Mouse (Mus musculus) olfactory bulb, adult 2 months (tissue): ENCODE measurements at regions not wholly inside any gene's neighbourhood (a gene's known extent, or its start where the extent isn't known, plus 50 kb on each side); places are given as distances from the start of the nearest gene placed in this dataset.

ENCODE experiments used
- H3K27ac ChIP-seq: fragments of 200-500 bp; 2 replicates; pipeline ENCODE4 v1.5.1; 2012; ENCODE audit warnings: low read depth, low read length; ENCODE audit not compliant: insufficient read depth
- H3K4me1 ChIP-seq: fragments of 200-500 bp; 2 replicates; pipeline ENCODE4 v1.6.1; 2012; ENCODE audit warnings: low read length; ENCODE audit not compliant: control insufficient read depth, insufficient read depth
- H3K4me3 ChIP-seq: fragments of 200-500 bp; 2 replicates; pipeline ENCODE4 v1.5.1; 2012; ENCODE audit warnings: mild to moderate bottlenecking, low read depth, low read length, moderate library complexity; ENCODE audit not compliant: insufficient read depth
- CTCF ChIP-seq: fragments of 200-500 bp; IDR thresholded peaks from 2 replicates; pipeline ENCODE4 v1.5.1; 2012; ENCODE audit warnings: low read depth, mild to moderate bottlenecking, low read length, moderate library complexity; ENCODE audit not compliant: insufficient read depth
- POLR2A ChIP-seq: fragments of 200-500 bp; IDR thresholded peaks from 2 replicates; pipeline ENCODE4 v1.6.1; 2012; ENCODE audit warnings: mild to moderate bottlenecking, low read depth, low read length, moderate library complexity; ENCODE audit not compliant: insufficient read depth
- WGBS: fragments of 180-500 bp; shearing (Covaris S2); methylation state at CpG from one replicate; pipeline ENCODE4 v1.1.7; 2018; 5-methylcytosine and 5-hydroxymethylcytosine counted together

- no peaks in the 10 kb centered on the region for H3K4me1 ChIP-seq
- 92% methylated on average over 4 of the region's 4 CpGs for WGBS
- no peak overlapping the region for H3K4me3 ChIP-seq
- no peak overlapping the region for H3K27ac ChIP-seq
- TF ChIP-seq CTCF (no peak), POLR2A (no peak)
Measured at GRCm38 (mm10) chr8:86366636-86367035, 213.8 kb downstream of the Abcc12 start.

DNA sequence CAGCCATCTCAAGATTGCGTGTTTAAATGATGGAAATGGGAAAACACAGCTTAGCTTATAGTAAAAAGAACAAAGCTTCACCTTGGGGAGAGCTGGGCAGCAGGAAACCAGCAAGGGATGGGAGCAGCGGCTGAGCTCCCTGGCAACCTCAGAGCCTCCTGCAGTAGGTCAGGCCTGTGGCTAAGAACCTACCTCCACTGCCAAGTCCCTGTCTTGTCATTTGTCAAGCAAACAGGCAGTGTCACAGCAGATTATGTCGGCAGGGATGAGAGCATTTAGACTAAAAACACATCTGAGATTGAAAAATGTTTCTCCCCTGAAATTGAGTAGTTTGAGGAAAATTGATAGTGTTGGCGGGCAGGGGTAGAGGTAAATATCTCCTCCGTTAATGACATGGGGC, 214.8 kb downstream of the Abcc12 start:
- WGBS = 91% methylated on average over 5 of the region's 5 CpGs
- TF ChIP-seq CTCF (no peak), POLR2A (no peak)
- no peak overlapping the region for H3K4me3 ChIP-seq
- H3K27ac ChIP-seq = no peak overlapping the region
- H3K4me1 ChIP-seq = no peaks in the 10 kb centered on the region

GRCm38 (mm10) chr8:86364898-86365297, 215.6 kb downstream of the Abcc12 start:
- TF ChIP-seq CTCF (no peak), POLR2A (no peak)
- Histone ChIP-seq H3K4me3 (no peak overlapping the region), H3K4me1 (no peaks in the 10 kb centered on the region), H3K27ac (no peak overlapping the region)
- WGBS = 55% methylated on average over 2 of the region's 2 CpGs

GRCm38 (mm10) chr8:86360283-86360682, 220.2 kb downstream of the Abcc12 start:
- no peak for TF ChIP-seq CTCF
- TF ChIP-seq POLR2A = no peak
- H3K4me3 ChIP-seq = no peak overlapping the region
- 62% methylated on average over 2 of the region's 2 CpGs for WGBS
- no peak overlapping the region for H3K27ac ChIP-seq
- no peaks in the 10 kb centered on the region for H3K4me1 ChIP-seq

- TF ChIP-seq POLR2A = no peak
- TF ChIP-seq CTCF = no peak
- no peaks in the 10 kb centered on the region for H3K4me1 ChIP-seq
- H3K27ac ChIP-seq = no peak overlapping the region
- WGBS = 83% methylated on average over 3 of the region's 3 CpGs
- no peak overlapping the region for H3K4me3 ChIP-seq
Measured at GRCm38 (mm10) chr8:86359518-86359917, 221.0 kb downstream of the Abcc12 start.

DNA sequence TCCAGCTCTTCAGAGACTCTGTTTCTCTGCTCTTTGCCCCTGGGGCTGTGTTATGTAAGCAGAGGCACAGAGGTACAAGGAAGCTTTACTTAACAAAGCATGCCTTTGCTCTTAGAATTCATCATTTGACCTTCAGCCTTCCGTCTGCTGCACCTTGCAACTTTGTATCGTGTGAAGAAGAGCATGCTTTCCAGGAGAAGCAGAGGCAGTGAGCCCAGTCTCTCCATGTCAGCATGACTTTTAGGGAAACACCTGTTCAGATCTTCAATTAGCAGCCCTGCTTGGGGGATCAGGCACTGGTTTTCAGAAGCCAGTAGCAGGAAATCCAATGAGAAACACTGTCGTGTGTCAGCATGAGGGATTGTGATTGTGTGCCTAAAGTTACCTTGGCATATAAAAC, 226.7 kb downstream of the Abcc12 start:
- 88% methylated on average over 3 of the region's 3 CpGs for WGBS
- H3K4me3 ChIP-seq = no peak overlapping the region
- no peak for TF ChIP-seq POLR2A
- no peak for TF ChIP-seq CTCF

GRCm38 (mm10) chr8:86351545-86352190, 228.8 kb downstream of the Abcc12 start:
- Histone ChIP-seq H3K4me3 (no peak overlapping the region), H3K27ac (no peak overlapping the region), H3K4me1 (no peaks in the 10 kb centered on the region)
- no peak for TF ChIP-seq CTCF
- no peak for TF ChIP-seq POLR2A
- WGBS = 87% methylated on average over 7 of the region's 7 CpGs

More for the DNA sequence above, 226.7 kb downstream of the Abcc12 start:
- Histone ChIP-seq H3K4me1 (no peaks in the 10 kb centered on the region), H3K27ac (no peak overlapping the region)

DNA sequence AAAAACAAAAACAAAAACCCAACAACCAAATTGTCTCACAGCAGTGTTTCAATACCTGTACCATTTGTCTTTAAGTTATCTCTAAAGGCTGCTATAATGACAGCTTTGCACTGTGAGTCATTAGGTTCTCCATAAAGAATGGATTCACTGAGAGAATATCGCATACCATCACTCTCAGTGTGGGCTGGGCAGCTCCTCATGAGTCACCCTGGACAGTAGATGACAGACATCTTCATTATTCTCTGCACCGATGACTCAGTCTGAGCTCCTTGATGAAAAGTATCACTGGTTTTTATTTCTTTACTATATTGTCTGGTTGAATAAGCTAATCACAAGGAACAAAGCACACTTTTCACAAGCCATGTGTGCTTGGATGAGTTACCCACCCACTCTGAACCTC, 230.4 kb downstream of the Abcc12 start:
- Histone ChIP-seq H3K4me3 (no peak overlapping the region), H3K27ac (no peak overlapping the region), H3K4me1 (no peaks in the 10 kb centered on the region)
- TF ChIP-seq POLR2A = no peak
- TF ChIP-seq CTCF = no peak
- 29% methylated on average over 2 of the region's 2 CpGs for WGBS

DNA sequence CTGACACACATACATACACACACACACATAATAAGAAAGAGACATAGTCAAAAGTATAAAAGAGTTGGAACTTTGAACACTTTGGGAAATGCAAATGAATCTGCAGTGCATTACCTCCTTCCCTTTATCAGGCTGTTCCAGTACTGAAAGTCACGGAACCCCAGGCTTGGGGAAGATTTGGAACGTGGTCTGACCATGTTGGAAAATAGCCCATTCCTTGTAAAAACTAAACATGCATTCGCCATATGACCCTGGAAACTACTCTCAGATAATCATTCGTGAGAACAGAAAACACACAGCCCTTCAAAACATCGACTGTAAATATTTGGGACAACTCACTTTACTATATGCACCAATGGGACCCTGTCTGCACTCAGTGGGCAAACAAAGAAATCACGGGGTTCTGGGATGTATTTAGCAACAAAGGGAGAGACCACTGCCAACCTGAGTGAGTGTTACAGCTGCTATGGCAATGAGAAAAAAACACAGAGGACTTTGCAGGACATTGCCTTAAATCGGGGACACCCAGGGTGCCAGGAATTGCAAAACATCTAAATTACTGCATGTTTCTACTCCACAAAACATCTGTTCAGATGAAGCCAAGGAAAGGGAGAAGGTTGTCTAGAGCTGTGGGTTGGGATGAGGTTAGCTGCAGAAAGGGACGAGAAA, 238.3 kb downstream of the Abcc12 start:
- no peak overlapping the region for H3K27ac ChIP-seq
- WGBS = 56% methylated on average over 8 of the region's 8 CpGs

More for the DNA sequence above, 238.3 kb downstream of the Abcc12 start:
- TF ChIP-seq POLR2A = no peak
- TF ChIP-seq CTCF = no peak
- Histone ChIP-seq H3K4me1 (no peaks in the 10 kb centered on the region), H3K4me3 (no peak overlapping the region)
